Mouse (Mus musculus) activated CD4-positive, CD25-positive, alpha-beta regulatory T cell, adult 9 weeks (primary cell): ENCODE measurements around the gene Ppp1r3f. TPM values are rescaled to one million over a fixed set of nuclear protein-coding genes. Genes with fewer than 3 reads are reported as not detected.

Experiments used
- polyA plus RNA-seq: library from polyadenylated mRNA; unstranded; fragments of 100-300 nt; shearing (Covaris generic); gene quantifications from one replicate; pipeline ENCODE4 v1.2.1, GENCODE M21; 2017

Gene Ppp1r3f
- 7.1 TPM for polyA plus RNA-seq

GRCm38 (mm10) chrX:7574087-7574884, at the start of gene Ppp1r3f:
TSS of gene Ppp1r3f (minus strand) at chrX:7574283.

GRCm38 (mm10) chrX:7606783-7607182, 32.7 kb upstream of the Ppp1r3f start, which contains the start of gene Cacna1f:
TSS of gene Cacna1f (plus strand) at chrX:7607083.

GRCm38 (mm10) chrX:7604879-7605574, 30.9 kb upstream of the Ppp1r3f start, which contains the start of gene Ccdc22:
TSS of gene Ccdc22 (minus strand) at chrX:7605517.

GRCm38 (mm10) chrX:7573176-7574086, 652 bp downstream of the Ppp1r3f start, which contains the start of gene Foxp3:
TSS of gene Foxp3 (plus strand) at chrX:7573644.

Other genes with a start within 250 kb of the Ppp1r3f start
- gene Usp27x, start 198.5 kb downstream of the Ppp1r3f start, polyA plus RNA-seq = 0.37 TPM
- gene Foxp3, start 639 bp downstream of the Ppp1r3f start, polyA plus RNA-seq = 118 TPM
- gene Ccdc22, start 31.2 kb upstream of the Ppp1r3f start, polyA plus RNA-seq = 23.9 TPM
- gene Cacna1f, start 32.8 kb upstream of the Ppp1r3f start, polyA plus RNA-seq = not detected
- gene Syp, start 64.2 kb upstream of the Ppp1r3f start, polyA plus RNA-seq = 19.6 TPM
- gene Prickle3, start 83.0 kb upstream of the Ppp1r3f start, polyA plus RNA-seq = 35.1 TPM
- 130 TPM for gene Plp2, start 97.1 kb upstream of the Ppp1r3f start, polyA plus RNA-seq
- not detected for gene Magix, start 107.0 kb upstream of the Ppp1r3f start, polyA plus RNA-seq
- gene Gpkow, start 122.8 kb upstream of the Ppp1r3f start, polyA plus RNA-seq = 69.0 TPM
- gene Wdr45, start 140.1 kb upstream of the Ppp1r3f start, polyA plus RNA-seq = 85.0 TPM
- not detected for gene Gm45208, start 148.0 kb upstream of the Ppp1r3f start, polyA plus RNA-seq
- 35.0 TPM for gene Praf2, start 154.2 kb upstream of the Ppp1r3f start, polyA plus RNA-seq
- gene Ccdc120, start 176.6 kb upstream of the Ppp1r3f start, polyA plus RNA-seq = 0.70 TPM
- gene Tfe3, start 188.3 kb upstream of the Ppp1r3f start, polyA plus RNA-seq = 47.9 TPM
- 112 TPM for gene Gripap1, start 215.5 kb upstream of the Ppp1r3f start, polyA plus RNA-seq
- 1.1 TPM for gene Kcnd1, start 248.0 kb upstream of the Ppp1r3f start, polyA plus RNA-seq